Mouse (Mus musculus): ENCODE results near the gene Stat6. TPM values are rescaled to one million over a fixed set of nuclear protein-coding genes. Genes with fewer than 3 reads are reported as not detected.

The Stat6 gene
- polyA plus RNA-seq, 1 experiment from 2014 or later, result 5.0 TPM

DNA sequence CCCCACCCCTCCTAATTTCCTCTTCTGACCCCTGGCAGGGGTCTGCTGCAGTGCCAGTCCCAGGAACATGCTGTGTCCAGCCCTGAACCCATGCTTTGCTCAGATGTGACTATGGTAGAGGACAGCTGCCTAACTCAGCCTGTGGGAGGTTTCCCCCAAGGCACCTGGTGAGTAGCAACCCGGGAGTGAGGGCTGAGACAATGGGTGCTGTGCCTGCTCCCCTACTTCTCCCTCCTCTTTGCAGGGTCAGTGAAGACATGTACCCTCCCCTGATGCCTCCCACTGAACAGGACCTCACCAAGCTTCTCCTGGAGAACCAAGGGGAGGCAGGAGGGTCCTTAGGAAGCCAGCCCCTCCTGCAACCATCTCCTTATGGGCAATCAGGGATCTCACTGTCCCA is 16.8 kb downstream of the Stat6 start:
- no peak overlapping the region for H3K27ac ChIP-seq (replicated peaks)
- ATAC-seq (ENCODE audit: low FRiP score), result no peak
- no peak overlapping the region for H3K4me3 ChIP-seq (replicated peaks)
- peaks cover 46% of the 10 kb centered on the region for H3K27me3 ChIP-seq (replicated peaks)
- peaks cover 25% of the 10 kb centered on the region for H3K4me1 ChIP-seq
- H3K4me2 ChIP-seq, result no peak overlapping the region
- WGBS, result 60% methylated on average over 1 of the region's 1 CpGs
- H3K9me3 ChIP-seq (replicated peaks), result no peaks in the 10 kb centered on the region
- H3K36me3 ChIP-seq, result no peaks in the 10 kb centered on the region
- no peak overlapping the region for H3K9ac ChIP-seq (replicated peaks)

DNA sequence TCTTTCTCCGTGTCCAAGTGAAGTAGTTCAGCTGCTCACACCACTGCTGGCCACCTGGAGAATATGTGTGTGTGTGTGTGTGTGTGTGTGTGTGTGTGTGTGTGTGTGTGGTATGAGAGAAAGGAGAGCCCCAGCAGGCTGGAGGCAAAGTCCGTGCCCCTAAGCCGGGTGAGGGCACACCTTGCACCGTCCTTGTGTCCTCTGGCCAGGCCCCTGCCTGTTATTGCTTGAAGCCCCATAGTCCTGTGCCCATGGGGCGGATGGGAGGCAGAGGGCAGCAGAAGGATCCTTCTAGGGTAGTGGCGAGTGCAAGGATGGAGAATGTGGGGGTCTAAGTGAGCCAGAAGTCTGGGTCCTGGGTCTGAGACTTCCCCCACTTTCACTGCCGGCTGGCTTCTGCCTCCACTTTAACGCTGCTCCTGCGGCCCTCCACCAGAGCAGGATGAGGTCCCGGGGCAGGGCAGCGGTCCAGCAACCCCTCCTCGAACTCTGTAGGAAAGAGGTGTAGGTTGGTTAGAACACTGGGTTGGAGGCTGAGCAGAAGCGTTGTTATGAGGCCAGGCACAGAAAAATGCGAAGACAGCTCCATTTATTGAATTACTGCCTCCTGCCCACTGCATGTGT is 18.6 kb downstream of the Stat6 start:
- Histone ChIP-seq H3K27ac (replicated peaks) (no peak overlapping the region), H3K36me3 (no peaks in the 10 kb centered on the region), H3K4me2 (peak overlapping the region; percentile 45), H3K4me1 (peaks cover 39% of the 10 kb centered on the region), H3K9me3 (replicated peaks) (no peaks in the 10 kb centered on the region), H3K9ac (replicated peaks) (0 out of 2 replicates have a peak overlapping the region, but pooled peaks have one; percentile 2), H3K27me3 (replicated peaks) (peaks cover 65% of the 10 kb centered on the region), H3K4me3 (replicated peaks) (peak overlapping the region; percentile 12)
- 21% methylated on average over 14 of the region's 14 CpGs for WGBS
- no peak for ATAC-seq (ENCODE audit: low FRiP score)

- H3K4me3 ChIP-seq (replicated peaks), result peak overlapping the region; percentile 13
- no peaks in the 10 kb centered on the region for H3K36me3 ChIP-seq
- no peak overlapping the region for H3K27ac ChIP-seq (replicated peaks)
- peak overlapping the region; percentile 45 for H3K4me2 ChIP-seq
- no peaks in the 10 kb centered on the region for H3K9me3 ChIP-seq (replicated peaks)
- peaks cover 46% of the 10 kb centered on the region for H3K4me1 ChIP-seq
- WGBS, result 1% methylated on average over 16 of the region's 16 CpGs
- ATAC-seq (ENCODE audit: low FRiP score), result no peak
- H3K9ac ChIP-seq (replicated peaks), result 0 out of 2 replicates have a peak overlapping the region, but pooled peaks have one; percentile 2
- H3K27me3 ChIP-seq (replicated peaks), result peaks cover 71% of the 10 kb centered on the region
Observed at GRCm38 (mm10) chr10:127661915-127662663, 19.3 kb downstream of the Stat6 start.

DNA sequence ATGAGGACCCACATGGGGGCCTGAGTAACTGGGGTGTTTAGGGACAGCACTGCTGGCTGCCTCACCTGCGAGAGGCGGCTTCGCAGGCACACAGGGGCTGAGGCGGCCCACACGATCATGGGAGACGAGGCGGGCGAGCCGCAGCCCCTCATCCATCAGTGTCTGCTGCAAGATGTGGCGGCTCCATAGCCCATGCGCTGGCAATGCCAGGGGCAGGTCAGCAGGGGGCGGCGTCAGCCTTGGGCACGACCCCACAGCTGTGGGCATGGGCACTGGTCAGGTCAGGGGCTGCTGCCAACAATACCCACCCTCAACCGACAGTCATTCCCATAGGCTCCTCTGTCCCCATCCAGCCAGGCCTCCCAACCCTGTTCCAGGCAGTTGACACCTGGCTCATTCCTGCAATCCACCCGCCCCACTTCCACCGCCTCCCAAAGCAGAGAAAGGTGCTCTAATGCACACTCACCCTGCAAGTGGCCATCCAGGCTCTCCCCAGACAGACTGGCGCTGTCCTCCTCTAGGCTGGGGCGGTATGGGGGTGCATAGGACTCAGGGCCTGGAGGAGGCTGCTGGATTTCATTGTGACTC is 20.0 kb downstream of the Stat6 start:
- WGBS, result 12% methylated on average over 19 of the region's 19 CpGs
- Histone ChIP-seq H3K4me1 (peaks cover 53% of the 10 kb centered on the region), H3K4me2 (peak overlapping the region; percentile 45), H3K9ac (replicated peaks) (0 out of 2 replicates have a peak overlapping the region, but pooled peaks have one; percentile 6), H3K9me3 (replicated peaks) (no peaks in the 10 kb centered on the region), H3K27ac (replicated peaks) (no peak overlapping the region), H3K36me3 (no peaks in the 10 kb centered on the region), H3K4me3 (replicated peaks) (peak overlapping the region; percentile 13), H3K27me3 (replicated peaks) (peaks cover 78% of the 10 kb centered on the region)
- ATAC-seq (ENCODE audit: low FRiP score), result no peak

GRCm38 (mm10) chr10:127663590-127663989 is 20.8 kb downstream of the Stat6 start:
- H3K4me2 ChIP-seq, result peak overlapping the region; percentile 96; the same call in 1 of the 2 replicates
- peaks cover 78% of the 10 kb centered on the region for H3K27me3 ChIP-seq (replicated peaks)
- H3K36me3 ChIP-seq, result no peaks in the 10 kb centered on the region
- 22% methylated on average over 5 of the region's 5 CpGs for WGBS
- peaks cover 61% of the 10 kb centered on the region for H3K4me1 ChIP-seq
- no peaks in the 10 kb centered on the region for H3K9me3 ChIP-seq (replicated peaks)
- ATAC-seq (ENCODE audit: low FRiP score), result no peak
- H3K9ac ChIP-seq (replicated peaks), result no peak overlapping the region
- H3K27ac ChIP-seq (replicated peaks), result no peak overlapping the region
- no peak overlapping the region for H3K4me3 ChIP-seq (replicated peaks)

GRCm38 (mm10) chr10:127664166-127664565 is 21.4 kb downstream of the Stat6 start:
- Histone ChIP-seq H3K4me2 (peak overlapping the region; percentile 96), H3K4me3 (replicated peaks) (0 out of 2 replicates have a peak overlapping the region, but pooled peaks have one; percentile 54), H3K36me3 (no peaks in the 10 kb centered on the region), H3K9me3 (replicated peaks) (no peaks in the 10 kb centered on the region), H3K9ac (replicated peaks) (no peak overlapping the region), H3K4me1 (peaks cover 65% of the 10 kb centered on the region), H3K27ac (replicated peaks) (no peak overlapping the region), H3K27me3 (replicated peaks) (peaks cover 78% of the 10 kb centered on the region)
- no peak for ATAC-seq (ENCODE audit: low FRiP score)
- WGBS, result 8% methylated on average over 16 of the region's 16 CpGs

DNA sequence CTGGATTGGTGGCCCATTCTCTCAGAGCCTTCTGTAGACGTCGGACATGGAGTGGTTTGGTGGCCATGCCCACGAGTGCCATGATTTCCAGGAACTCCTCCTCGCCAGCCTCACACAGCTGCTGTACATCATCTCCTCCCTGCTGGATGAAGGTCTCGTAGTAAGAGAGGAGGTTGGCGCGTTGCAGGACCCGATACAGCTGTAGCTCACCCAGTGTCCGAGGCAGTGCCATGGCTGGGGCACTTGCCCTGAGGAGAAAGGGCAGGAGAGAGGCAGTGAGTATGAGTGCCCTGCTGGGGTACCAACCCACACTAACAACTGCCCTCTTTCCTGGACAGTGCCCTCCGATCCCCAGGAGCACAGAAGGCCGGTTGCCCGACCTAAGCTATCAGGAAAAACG is 22.1 kb downstream of the Stat6 start:
- no peak for ATAC-seq (ENCODE audit: low FRiP score)
- Histone ChIP-seq H3K9me3 (replicated peaks) (no peaks in the 10 kb centered on the region), H3K9ac (replicated peaks) (no peak overlapping the region), H3K4me3 (replicated peaks) (peak overlapping the region; percentile 54), H3K4me2 (peak overlapping the region; percentile 96), H3K27ac (replicated peaks) (no peak overlapping the region), H3K36me3 (no peaks in the 10 kb centered on the region), H3K27me3 (replicated peaks) (peaks cover 83% of the 10 kb centered on the region), H3K4me1 (peaks cover 65% of the 10 kb centered on the region)
- 18% methylated on average over 13 of the region's 13 CpGs for WGBS

DNA sequence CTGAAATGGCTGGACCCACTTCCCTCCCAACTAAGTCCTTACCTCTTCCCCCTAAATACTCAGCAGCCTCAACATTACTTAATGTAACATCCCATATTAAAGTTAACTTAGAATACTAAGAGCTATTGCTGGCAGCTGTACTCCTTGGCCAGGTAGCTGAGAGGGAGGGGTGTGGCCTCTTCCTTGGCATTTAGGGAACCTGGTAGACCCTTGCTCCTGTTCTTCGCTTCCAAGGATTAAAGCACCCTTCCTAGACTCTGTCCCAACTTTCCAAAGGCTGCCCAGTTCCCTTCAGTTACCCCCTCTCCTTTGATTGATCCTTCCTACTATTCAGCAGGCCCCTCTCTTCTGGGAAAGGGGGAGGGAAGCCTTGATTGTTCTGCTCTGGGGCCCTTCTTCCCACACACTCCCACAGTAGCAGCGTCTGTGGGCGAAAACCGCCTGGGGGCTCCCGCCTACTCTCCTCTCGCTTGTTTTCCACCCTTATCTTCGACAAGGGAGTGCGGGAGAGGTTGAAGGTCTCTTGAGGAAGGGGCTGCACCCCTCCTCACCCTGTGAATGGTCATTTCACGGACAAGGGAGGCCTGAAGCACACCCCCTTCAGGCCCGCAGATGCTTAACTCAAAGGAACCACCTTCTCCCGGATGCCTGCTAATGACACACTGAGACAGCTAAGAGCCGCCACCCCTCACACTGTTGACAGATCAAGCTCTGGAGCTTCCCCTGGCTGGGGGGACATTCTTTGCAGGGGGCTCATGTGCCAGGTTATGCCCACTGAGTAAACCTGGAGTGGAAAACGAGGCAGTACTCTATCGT is 22.8 kb downstream of the Stat6 start:
- no peak for ATAC-seq (ENCODE audit: low FRiP score)
- WGBS, result 5% methylated on average over 14 of the region's 14 CpGs
- peak overlapping the region; percentile 96 for H3K4me2 ChIP-seq
- H3K9me3 ChIP-seq (replicated peaks), result no peaks in the 10 kb centered on the region
- H3K27ac ChIP-seq (replicated peaks), result no peak overlapping the region; the same call in 1 of the 2 replicates
- peak overlapping the region; percentile 55 for H3K9ac ChIP-seq (replicated peaks)
- H3K4me1 ChIP-seq, result peaks cover 65% of the 10 kb centered on the region
- H3K36me3 ChIP-seq, result no peaks in the 10 kb centered on the region
- peak overlapping the region; percentile 54 for H3K4me3 ChIP-seq (replicated peaks)
- H3K27me3 ChIP-seq (replicated peaks), result peaks cover 78% of the 10 kb centered on the region

GRCm38 (mm10) chr10:127666501-127667268 is 23.9 kb downstream of the Stat6 start, which contains the start of gene Nemp1:
Gene Nemp1 (plus strand): TSS chr10:127666901.
- H3K4me3 ChIP-seq (replicated peaks), result peak within 1 kb of the TSS; percentile 54
- ATAC-seq (ENCODE audit: low FRiP score), result peak; percentile 69
- H3K36me3 ChIP-seq, result no peaks in the 10 kb centered on the region
- H3K4me1 ChIP-seq, result peaks cover 60% of the 10 kb centered on the region
- H3K27me3 ChIP-seq (replicated peaks), result peaks cover 69% of the 10 kb centered on the region
- peak within 1 kb of the TSS; percentile 55 for H3K9ac ChIP-seq (replicated peaks)
- H3K9me3 ChIP-seq (replicated peaks), result no peaks in the 10 kb centered on the region
- peak within 1 kb of the TSS; percentile 96 for H3K4me2 ChIP-seq
- H3K27ac ChIP-seq (replicated peaks), result peak within 1 kb of the TSS; percentile 78
- under 1% methylated on average over 66 of the region's 73 CpGs for WGBS

DNA sequence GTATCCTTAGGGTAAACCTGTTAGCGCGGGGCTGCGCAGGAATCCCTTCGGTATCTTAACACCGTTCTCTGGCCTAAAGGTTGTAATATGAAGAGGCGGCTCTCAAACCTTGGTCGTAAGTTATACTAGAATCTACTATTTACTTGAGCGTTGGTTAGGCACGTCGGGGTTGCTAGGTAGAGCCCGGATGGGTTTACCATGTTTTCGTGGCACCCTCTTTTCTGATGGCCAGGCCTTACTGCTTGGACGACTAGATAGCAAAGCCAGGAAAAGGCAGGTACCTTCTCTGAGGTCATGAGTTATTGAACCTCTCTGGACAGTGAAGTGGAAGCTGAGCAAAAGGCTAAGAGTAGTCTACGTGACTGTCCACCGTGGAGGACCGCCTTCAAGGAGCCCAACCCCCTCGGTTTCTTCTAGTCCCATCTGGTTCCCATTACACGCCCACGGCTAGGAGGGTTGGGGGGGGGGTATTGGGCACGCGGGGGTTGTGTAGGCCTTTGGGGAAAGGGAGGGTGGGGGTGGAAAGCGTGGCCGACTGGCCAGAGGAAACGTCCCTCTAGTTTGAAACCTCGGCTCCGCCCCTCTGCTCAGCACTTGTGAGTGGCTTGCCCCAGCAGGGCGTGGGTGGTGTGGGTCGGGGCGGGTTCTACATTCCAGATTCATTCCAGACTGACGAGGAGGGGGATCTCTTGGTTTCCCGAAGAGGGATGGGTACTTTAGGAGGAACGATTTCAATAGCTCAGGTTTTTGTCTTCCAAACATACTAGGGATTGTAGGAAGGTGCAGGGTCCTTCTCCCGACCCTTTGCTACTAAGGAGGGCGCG is 24.7 kb downstream of the Stat6 start:
- Histone ChIP-seq H3K27ac (replicated peaks) (peak overlapping the region; percentile 78), H3K9ac (replicated peaks) (peak overlapping the region; percentile 44), H3K36me3 (no peaks in the 10 kb centered on the region), H3K27me3 (replicated peaks) (peaks cover 62% of the 10 kb centered on the region), H3K4me1 (peaks cover 52% of the 10 kb centered on the region), H3K9me3 (replicated peaks) (no peaks in the 10 kb centered on the region), H3K4me2 (peak overlapping the region; percentile 96), H3K4me3 (replicated peaks) (peak overlapping the region; percentile 54)
- ATAC-seq (ENCODE audit: low FRiP score), result 0 out of 2 replicates have a peak, but pooled peaks have one; percentile 19
- WGBS, result 3% methylated on average over 35 of the region's 35 CpGs
